ENCODE assay signal across 15 mouse cellular contexts in the genomic region with DNA sequence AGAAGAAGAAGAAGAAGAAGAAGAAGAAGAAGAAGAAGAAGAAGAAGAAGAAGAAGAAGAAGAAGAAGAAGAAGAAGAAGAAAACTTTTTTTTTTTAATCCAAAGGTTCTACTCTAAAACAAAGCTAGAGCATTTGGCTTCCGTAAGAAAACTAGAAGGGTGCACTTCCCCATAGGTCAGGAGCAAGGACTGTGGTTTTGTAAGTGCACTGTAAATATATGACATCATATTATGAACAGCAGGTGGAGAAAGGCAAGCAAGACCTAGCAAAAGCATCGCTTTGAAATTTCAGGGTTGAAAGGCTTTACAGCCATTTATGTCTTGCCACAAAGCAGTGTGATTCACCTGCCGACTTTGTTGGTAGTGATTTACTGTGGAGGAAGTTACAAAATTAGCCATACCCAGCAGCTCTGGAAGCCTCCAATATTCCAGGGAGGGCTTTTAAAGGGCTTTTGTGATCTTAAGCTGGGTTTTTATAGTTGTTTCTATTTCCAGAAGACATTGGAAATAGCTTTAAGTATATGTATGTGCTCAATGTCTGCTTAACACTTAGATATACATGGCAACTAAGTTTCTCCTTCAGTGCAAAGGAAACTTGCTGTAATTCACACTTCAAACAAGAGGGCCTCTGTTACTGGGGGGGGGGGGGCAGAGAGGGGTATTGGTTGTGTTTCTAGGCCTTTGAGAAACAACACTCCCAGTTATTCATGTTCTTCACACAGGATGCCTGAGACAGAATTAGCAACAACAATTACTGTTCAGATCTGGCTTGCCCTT.
DNase-seq lines count a peak whose midpoint lies in the region; ATAC-seq and TF ChIP-seq lines count a peak whose summit lies in the region.
"Had no signal": no experiment of that assay in that cellular context is flagged by ENCODE, and none has a peak within 500 bp of the region (broad histone marks: within the 10 kb centered on the region; RNA-seq: fewer than 3 reads in every experiment).

No protein-coding gene starts in this region.

- no peak overlapping the region for H3K4me2 ChIP-seq in heart, embryonic 12.5 days
- H3K4me2 ChIP-seq in limb, embryonic 14.5 days (replicated peaks; ENCODE audit: low read depth, low read length, severe bottlenecking), result no peak overlapping the region
- H3K4me2 ChIP-seq: liver, embryonic 11.5 days; midbrain, embryonic 12.5 days had no signal

- DNase-seq in heart, adult 11 months, result peak; percentile 6
- DNase-seq in CD4-positive helper T cell, adult 2 months (ENCODE audit: low read depth, low spot score), result peak; percentile 53
- peak; percentile 73 for DNase-seq in brain, adult 2 months (ENCODE audit: low read depth, low spot score)
- no peak for DNase-seq in limb, embryonic 14.5 days (ENCODE audit: low spot score)
- DNase-seq in MN1 (ENCODE audit: low spot score), result no peak
- no peak for DNase-seq in layer of hippocampus, postnatal 25 days (ENCODE audit: extremely low spot score in 1 of 2, low spot score in 1 of 2)
- DNase-seq: cerebellum, adult 11 months; cerebellum, postnatal 25 days; kidney, adult 8-10 months; kidney, postnatal 36 days; retina, postnatal 1 day had no signal

- no peak for TF ChIP-seq POLR2A in limb, embryonic 14.5 days (IDR thresholded peaks at IDR 0.05; ENCODE audit: borderline replicate concordance, extremely low read depth, insufficient read depth, insufficient read length)

- H3K27me3 ChIP-seq in heart, embryonic 12.5 days (replicated peaks), result no peaks in the 10 kb centered on the region
- no peaks in the 10 kb centered on the region for H3K27me3 ChIP-seq in limb, embryonic 14.5 days (ENCODE audit: control insufficient read depth, insufficient read depth, low read length)
- H3K27me3 ChIP-seq: midbrain, embryonic 12.5 days had no signal

- H3K36me3 ChIP-seq in heart, embryonic 12.5 days, result no peaks in the 10 kb centered on the region
- H3K36me3 ChIP-seq in limb, embryonic 14.5 days (ENCODE audit: control insufficient read depth, insufficient read depth, low read length), result no peaks in the 10 kb centered on the region
- H3K36me3 ChIP-seq: midbrain, embryonic 12.5 days had no signal

- H3K4me3 ChIP-seq in heart, embryonic 12.5 days, result no peak overlapping the region
- H3K4me3 ChIP-seq in limb, embryonic 14.5 days (replicated peaks; ENCODE audit: low read length), result no peak overlapping the region
- H3K4me3 ChIP-seq: erythroblast, embryonic 14.5 days; midbrain, embryonic 12.5 days had no signal

- 71% methylated on average over 3 of the region's 3 CpGs for WGBS in heart, embryonic 12.5 days
- whole genome bisulfite sequencing in limb, embryonic 14.5 days, result 42% methylated on average over 3 of the region's 3 CpGs

- H3K27ac ChIP-seq in heart, embryonic 12.5 days (ENCODE audit: poor library complexity, severe bottlenecking), result no peak overlapping the region
- no peak overlapping the region for H3K27ac ChIP-seq in limb, embryonic 14.5 days (replicated peaks; ENCODE audit: low read depth, low read length)
- H3K27ac ChIP-seq: midbrain, embryonic 12.5 days had no signal

- no peak for ATAC-seq in heart, embryonic 12.5 days (ENCODE audit: insufficient number of reproducible peaks, low FRiP score)
- ATAC-seq in limb, embryonic 14.5 days (ENCODE audit: low FRiP score, low read depth), result peak; percentile 62

- no peak overlapping the region for H3K9ac ChIP-seq in heart, embryonic 12.5 days
- no peak overlapping the region for H3K9ac ChIP-seq in limb, embryonic 14.5 days (ENCODE audit: low read depth, low read length, severe bottlenecking)
- H3K9ac ChIP-seq: midbrain, embryonic 12.5 days had no signal

- no peaks in the 10 kb centered on the region for H3K4me1 ChIP-seq in heart, embryonic 12.5 days (replicated peaks)
- no peaks in the 10 kb centered on the region for H3K4me1 ChIP-seq in limb, embryonic 14.5 days (ENCODE audit: control insufficient read depth, insufficient read depth, low read length)
- H3K4me1 ChIP-seq: midbrain, embryonic 12.5 days had no signal

- H3K9me3 ChIP-seq in heart, embryonic 12.5 days (replicated peaks), result no peaks in the 10 kb centered on the region
- no peaks in the 10 kb centered on the region for H3K9me3 ChIP-seq in limb, embryonic 14.5 days (ENCODE audit: control insufficient read depth, low read length)
- H3K9me3 ChIP-seq: midbrain, embryonic 12.5 days had no signal

Comparison
In these comparisons a context has a peak if more than half of its experiments do, and no peak if none do; other contexts are left out.
1. DNase-seq: peak in heart, adult 11 months (single experiment), CD4-positive helper T cell, adult 2 months (single experiment) and brain, adult 2 months (single experiment); none in limb, embryonic 14.5 days (single experiment), MN1 (single experiment) and layer of hippocampus, postnatal 25 days (0 of 2).